10 mouse cellular contexts compared by ENCODE assay signal in the genomic region with DNA sequence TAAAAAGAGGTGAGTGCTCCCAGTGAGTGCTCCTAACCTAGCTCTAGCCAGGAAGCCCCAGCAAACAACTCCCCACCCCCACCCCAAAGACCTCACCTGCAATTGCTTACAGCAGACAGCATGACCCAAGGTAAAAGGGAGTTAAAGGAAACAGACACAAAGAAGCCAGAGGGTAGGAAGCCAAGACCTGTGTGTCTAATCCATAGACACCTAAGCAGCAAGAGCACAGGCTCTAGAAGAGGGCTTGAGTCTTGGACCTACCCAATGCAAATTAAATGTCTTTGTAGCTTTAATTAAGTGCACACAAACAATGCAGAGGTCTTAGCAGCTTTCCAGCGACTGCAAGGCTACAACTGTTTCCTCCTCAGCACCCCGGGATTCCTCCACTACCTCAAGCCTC. TPM values are rescaled to one million over a fixed set of nuclear protein-coding genes. Genes with fewer than 3 reads are reported as not detected.
A peak's percentile ranks its signal among the peaks of the same experiment; 100 is the strongest.
DNase-seq lines count a peak whose midpoint lies in the region; ATAC-seq and TF ChIP-seq lines count a peak whose summit lies in the region.
"Had no signal": no experiment of that assay in that cellular context is flagged by ENCODE, and none has a peak within 500 bp of the region (broad histone marks: within the 10 kb centered on the region; RNA-seq: fewer than 3 reads in every experiment).

No protein-coding gene starts in this region.

- H3K4me1 ChIP-seq in heart, embryonic 14.5 days (ENCODE audit: control insufficient read depth in 2 of 2, insufficient read depth in 2 of 2, low read length in 2 of 2), result peaks cover 8 to 32% of the 10 kb centered on the region in 2 experiments
- H3K4me1 ChIP-seq in forebrain, embryonic 10.5 days, result peaks cover 27% of the 10 kb centered on the region
- H3K4me1 ChIP-seq in limb, embryonic 14.5 days (ENCODE audit: control insufficient read depth, insufficient read depth, low read length), result peaks cover 10% of the 10 kb centered on the region

- no peak for TF ChIP-seq POLR2A in limb, embryonic 14.5 days (IDR thresholded peaks at IDR 0.05; ENCODE audit: borderline replicate concordance, extremely low read depth, insufficient read depth, insufficient read length)

- no peaks in the 10 kb centered on the region for H3K9me3 ChIP-seq in heart, embryonic 14.5 days (ENCODE audit: control insufficient read depth, low read length)
- no peaks in the 10 kb centered on the region for H3K9me3 ChIP-seq in forebrain, embryonic 10.5 days
- H3K9me3 ChIP-seq in limb, embryonic 14.5 days (ENCODE audit: control insufficient read depth, low read length), result no peaks in the 10 kb centered on the region

- H3K4me2 ChIP-seq in heart, embryonic 14.5 days (ENCODE audit: low read length), result peak overlapping the region; percentile 94; the same call in 1 of the 2 replicates
- H3K4me2 ChIP-seq in limb, embryonic 14.5 days (replicated peaks; ENCODE audit: low read depth, low read length, severe bottlenecking), result peak overlapping the region; percentile 88; the same call in 1 of the 2 replicates

- no peak overlapping the region for H3K4me3 ChIP-seq in heart, embryonic 14.5 days (ENCODE audit: control insufficient read depth in 1 of 2, insufficient read depth in 1 of 2, low read depth in 1 of 2, low read length in 2 of 2)
- peak overlapping the region; percentile 91 for H3K4me3 ChIP-seq in forebrain, embryonic 10.5 days
- H3K4me3 ChIP-seq in limb, embryonic 14.5 days (replicated peaks; ENCODE audit: low read length), result no peak overlapping the region

- no peaks in the 10 kb centered on the region for H3K36me3 ChIP-seq in heart, embryonic 14.5 days (ENCODE audit: control insufficient read depth, insufficient read depth, low read length)
- no peaks in the 10 kb centered on the region for H3K36me3 ChIP-seq in forebrain, embryonic 10.5 days (replicated peaks)
- no peaks in the 10 kb centered on the region for H3K36me3 ChIP-seq in limb, embryonic 14.5 days (ENCODE audit: control insufficient read depth, insufficient read depth, low read length)

- H3K27ac ChIP-seq in heart, embryonic 14.5 days (replicated peaks in 1 of 2; ENCODE audit: control insufficient read depth in 1 of 2, insufficient read depth in 1 of 2, low read depth in 2 of 2, low read length in 2 of 2), result no peak overlapping the region
- no peak overlapping the region for H3K27ac ChIP-seq in forebrain, embryonic 10.5 days
- H3K27ac ChIP-seq in limb, embryonic 14.5 days (replicated peaks; ENCODE audit: low read depth, low read length), result no peak overlapping the region

- 22% methylated on average over 2 of the region's 2 CpGs for WGBS in heart, embryonic 14.5 days
- WGBS in forebrain, embryonic 10.5 days, result 7% methylated on average over 2 of the region's 2 CpGs
- WGBS in limb, embryonic 14.5 days, result 37% methylated on average over 2 of the region's 2 CpGs

- no peaks in the 10 kb centered on the region for H3K27me3 ChIP-seq in heart, embryonic 14.5 days (ENCODE audit: control insufficient read depth, insufficient read depth, low read length)
- no peaks in the 10 kb centered on the region for H3K27me3 ChIP-seq in forebrain, embryonic 10.5 days (ENCODE audit: poor library complexity, severe bottlenecking)
- no peaks in the 10 kb centered on the region for H3K27me3 ChIP-seq in limb, embryonic 14.5 days (ENCODE audit: control insufficient read depth, insufficient read depth, low read length)

- no peak overlapping the region for H3K9ac ChIP-seq in heart, embryonic 14.5 days (ENCODE audit: low read length)
- H3K9ac ChIP-seq in limb, embryonic 14.5 days (ENCODE audit: low read depth, low read length, severe bottlenecking), result no peak overlapping the region

- DNase-seq in heart, adult 8-10 months (ENCODE audit: low spot score), result no peak
- peak; percentile 32 for DNase-seq in A20 (ENCODE audit: low read depth, low spot score)
- no peak for DNase-seq in forebrain, embryonic 10.5 days (ENCODE audit: extremely low spot score, low spot score)
- no peak for DNase-seq in limb, embryonic 14.5 days (ENCODE audit: low spot score)
- DNase-seq in ovary, postnatal 10 days (ENCODE audit: low spot score), result no peak
- DNase-seq in cerebellum, adult 8-10 months, result no peak
- DNase-seq: cerebellum, adult 11-12 months; layer of hippocampus, postnatal 36 days had no signal

- ATAC-seq in heart, embryonic 14.5 days (ENCODE audit: insufficient number of reproducible peaks, insufficient read depth, low FRiP score, low read depth), result no peak
- ATAC-seq in limb, embryonic 14.5 days (ENCODE audit: low FRiP score, low read depth), result no peak
- ATAC-seq in granulocyte monocyte progenitor cell, adult 5-6 weeks (replicated peaks; ENCODE audit: poor library complexity, severe bottlenecking), result no peak

RNA-seq across cellular contexts. Expression of a gene that starts 2.2 kb away (rescaled TPM):
- 13.1 and 13.9 TPM in 2 replicates for polyA plus RNA-seq in heart, embryonic 14.5 days (2014; fragmentation: Nextera tagmentation; extraction: Ambion mirVana)
- 10 to 100 TPM; 17.2 to 18.3 (median 17.6) TPM for total RNA-seq in heart, adult 8-10 months (2022)
- 7.0 and 8.5 TPM in 2 replicates for polyA plus RNA-seq in forebrain, embryonic 10.5 days (2016; fragmentation: Nextera tagmentation; extraction: Ambion mirVana)
- 11.7 and 12.4 TPM in 2 replicates for polyA plus RNA-seq in limb, embryonic 14.5 days (2012; rRNA removed)
- 9.5 and 12.2 TPM in 2 replicates for polyA plus RNA-seq in limb, embryonic 14.5 days (2014; fragmentation: Nextera tagmentation; extraction: Ambion mirVana)
- total RNA-seq in granulocyte monocyte progenitor cell, adult 5-6 weeks (2014; fragmentation: Nextera tagmentation), result 7.2 and 14.7 TPM in 2 replicates
- 15.5 and 16.0 TPM in 2 replicates for total RNA-seq in granulocyte monocyte progenitor cell, adult 5-6 weeks (2017)
